Mouse (Mus musculus) fat pad, adult 2 months (tissue): ENCODE results near the gene Hist1h2bg.
"Not testable (repeated sequence)": the region's sequence is repeated elsewhere in the genome, so short reads cannot be mapped to it uniquely, and the experiment has no call there.

Experiments used
- DNase-seq: peaks from one replicate; pipeline ENCODE4 v3.0.0-alpha.2; 2011; ENCODE audit warnings: low read depth, low spot score; ENCODE audit errors: extremely low read depth

The Hist1h2bg gene

DNA sequence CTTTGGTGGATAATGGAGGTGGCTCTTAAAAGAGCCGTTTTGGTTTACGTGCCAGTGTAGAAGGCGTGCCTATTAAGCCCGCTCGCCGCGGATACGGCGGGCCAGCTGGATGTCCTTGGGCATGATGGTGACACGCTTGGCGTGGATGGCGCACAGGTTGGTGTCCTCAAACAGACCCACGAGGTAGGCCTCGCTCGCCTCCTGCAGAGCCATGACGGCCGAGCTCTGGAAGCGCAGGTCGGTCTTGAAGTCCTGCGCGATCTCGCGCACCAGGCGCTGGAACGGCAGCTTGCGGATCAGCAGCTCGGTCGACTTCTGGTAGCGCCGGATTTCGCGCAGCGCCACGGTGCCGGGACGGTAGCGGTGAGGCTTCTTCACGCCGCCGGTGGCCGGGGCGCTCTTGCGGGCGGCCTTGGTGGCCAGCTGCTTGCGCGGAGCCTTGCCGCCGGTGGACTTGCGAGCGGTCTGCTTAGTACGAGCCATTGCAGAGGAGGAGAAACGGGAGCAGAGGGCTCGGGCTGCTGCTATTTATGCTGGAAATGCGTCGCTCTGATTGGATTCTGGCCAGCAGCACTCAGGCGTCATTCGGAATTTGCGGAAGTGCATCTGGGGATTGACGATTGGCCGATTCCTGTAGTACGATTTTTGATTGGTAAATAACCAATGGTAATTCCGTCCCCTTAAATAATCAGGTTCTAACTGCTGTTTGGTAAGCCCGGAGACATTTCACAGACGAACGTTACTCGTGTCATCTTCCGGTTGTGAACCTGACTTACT is 9.1 kb upstream of the Hist1h2bg start, which contains the start of gene Hist1h3e:
Gene Hist1h3e, minus strand, starts transcription at position 487 of the 777 bp plus-strand sequence.
- peak; percentile 92 for DNase-seq

GRCm38 (mm10) chr13:23562699-23563462 is 8.3 kb upstream of the Hist1h2bg start:
- DNase-seq, result no peak

- DNase-seq, result no peak
Measured at GRCm38 (mm10) chr13:23564482-23564881, 6.7 kb upstream of the Hist1h2bg start.

DNA sequence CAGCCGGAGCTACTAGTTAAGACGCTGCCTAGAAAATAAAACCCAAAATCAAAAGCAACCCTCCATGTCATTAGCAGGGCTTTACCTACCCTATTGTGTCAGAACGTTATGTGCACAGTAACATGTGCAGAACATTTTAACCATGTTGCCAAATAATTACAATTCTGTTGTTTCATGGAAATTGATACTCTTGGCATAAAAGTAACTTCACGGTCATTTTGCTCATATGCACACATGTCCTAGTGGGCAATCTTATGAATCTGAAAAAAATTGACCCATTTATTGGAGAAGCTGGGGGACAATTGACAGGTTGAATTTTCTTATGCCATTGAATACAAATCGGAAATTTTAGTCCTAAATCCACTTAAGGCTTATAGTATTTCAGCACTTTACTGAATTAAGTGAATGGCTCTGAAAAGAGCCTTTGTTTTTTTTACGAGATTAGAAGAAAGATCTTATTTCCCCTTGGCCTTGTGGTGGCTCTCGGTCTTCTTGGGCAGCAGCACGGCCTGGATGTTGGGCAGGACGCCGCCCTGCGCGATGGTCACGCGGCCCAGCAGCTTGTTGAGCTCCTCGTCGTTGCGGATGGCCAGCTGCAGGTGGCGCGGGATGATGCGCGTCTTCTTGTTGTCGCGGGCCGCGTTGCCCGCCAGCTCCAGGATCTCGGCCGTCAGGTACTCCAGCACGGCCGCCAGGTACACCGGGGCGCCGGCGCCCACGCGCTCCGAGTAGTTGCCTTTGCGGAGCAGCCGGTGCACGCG is 755 bp upstream of the Hist1h2bg start:
- not testable (repeated sequence) for DNase-seq

DNA sequence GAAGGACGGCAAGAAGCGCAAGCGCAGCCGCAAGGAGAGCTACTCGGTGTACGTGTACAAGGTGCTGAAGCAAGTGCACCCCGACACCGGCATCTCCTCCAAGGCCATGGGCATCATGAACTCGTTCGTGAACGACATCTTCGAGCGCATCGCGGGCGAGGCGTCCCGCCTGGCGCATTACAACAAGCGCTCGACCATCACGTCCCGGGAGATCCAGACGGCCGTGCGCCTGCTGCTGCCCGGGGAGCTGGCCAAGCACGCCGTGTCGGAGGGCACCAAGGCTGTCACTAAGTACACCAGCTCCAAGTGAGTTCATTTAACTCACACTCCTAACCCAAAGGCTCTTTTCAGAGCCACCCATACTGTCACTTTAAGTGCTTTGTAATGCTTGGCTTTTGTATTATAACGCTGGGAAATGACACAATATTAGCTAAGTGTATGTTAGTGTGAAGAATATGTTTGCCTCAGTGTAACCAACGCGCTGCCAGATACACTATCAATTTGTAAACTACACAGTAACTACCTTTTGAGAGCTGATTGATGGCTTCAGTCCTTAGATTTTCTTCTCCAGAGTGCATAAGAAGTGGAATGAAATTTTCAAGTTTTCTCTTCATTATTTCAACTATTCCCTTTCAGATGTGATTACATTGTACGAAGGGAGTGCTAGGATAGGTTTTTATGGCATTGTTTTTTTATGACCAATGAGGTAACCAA is 465 bp downstream of the Hist1h2bg start:
- DNase-seq, result not testable (repeated sequence)

- DNase-seq, result no peak
Measured at GRCm38 (mm10) chr13:23572218-23573033, 1.2 kb downstream of the Hist1h2bg start.

GRCm38 (mm10) chr13:23573034-23573897 is 2.1 kb downstream of the Hist1h2bg start:
- not testable (repeated sequence) for DNase-seq

- peak; percentile 94 for DNase-seq
Measured at GRCm38 (mm10) chr13:23573898-23574524, 2.8 kb downstream of the Hist1h2bg start, which contains the start of the genes Hist1h2bf and Hist1h2ad. Gene Hist1h2bf (minus strand): TSS chr13:23574196. Gene Hist1h2ad (plus strand): TSS chr13:23574381.

DNA sequence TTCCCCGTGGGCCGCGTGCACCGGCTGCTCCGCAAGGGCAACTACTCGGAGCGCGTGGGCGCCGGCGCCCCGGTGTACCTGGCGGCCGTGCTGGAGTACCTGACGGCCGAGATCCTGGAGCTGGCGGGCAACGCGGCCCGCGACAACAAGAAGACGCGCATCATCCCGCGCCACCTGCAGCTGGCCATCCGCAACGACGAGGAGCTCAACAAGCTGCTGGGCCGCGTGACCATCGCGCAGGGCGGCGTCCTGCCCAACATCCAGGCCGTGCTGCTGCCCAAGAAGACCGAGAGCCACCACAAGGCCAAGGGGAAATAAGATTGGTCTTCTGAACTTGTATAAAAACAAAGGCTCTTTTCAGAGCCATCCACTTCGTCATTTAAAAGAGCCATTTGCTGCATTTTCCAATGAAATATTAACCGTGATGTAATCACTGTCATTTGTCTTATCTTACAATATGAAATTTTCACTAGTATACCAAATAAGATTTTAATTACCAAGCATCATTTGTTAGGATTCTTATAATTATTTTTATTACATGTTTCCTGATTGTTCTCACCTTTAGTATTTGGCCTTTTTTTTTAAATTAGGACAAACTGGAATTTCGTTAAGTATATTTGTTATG is 3.5 kb downstream of the Hist1h2bg start:
- DNase-seq, result not testable (repeated sequence)

GRCm38 (mm10) chr13:23575271-23575851 is 4.2 kb downstream of the Hist1h2bg start, which contains the start of gene Hist1h3d:
Gene Hist1h3d (plus strand): TSS chr13:23575763.
- no peak for DNase-seq

- not testable (repeated sequence) for DNase-seq
Measured at GRCm38 (mm10) chr13:23575864-23576313, 4.7 kb downstream of the Hist1h2bg start.

GRCm38 (mm10) chr13:23576351-23576881 is 5.2 kb downstream of the Hist1h2bg start:
- DNase-seq, result no peak

- DNase-seq, result no peak
Measured at GRCm38 (mm10) chr13:23576906-23577639, 5.9 kb downstream of the Hist1h2bg start.

- DNase-seq, result no peak
Measured at GRCm38 (mm10) chr13:23577835-23578234, 6.6 kb downstream of the Hist1h2bg start.

GRCm38 (mm10) chr13:23581408-23582218 is 10.4 kb downstream of the Hist1h2bg start, which contains the start of gene Hist1h4d:
Gene Hist1h4d (plus strand): TSS chr13:23581598.
- DNase-seq, result peak; percentile 85
